Mouse (Mus musculus) mature B cell (primary cell): ENCODE measurements around the gene Socs2.

Experiments
- in situ Hi-C: fragments of 300-500 bp; cut with MboI; formaldehyde crosslinking; loops from 2 replicates; pipeline ENCODE4 v1.14.3; 2019

Gene Socs2

GRCm38 (mm10) chr10:95416685-95417495, at the start of gene Socs2:
Socs2 (minus strand) TSS chr10:95417180.
- in situ Hi-C loops: no loop called here

GRCm38 (mm10) chr10:95465485-95465896, 48.5 kb upstream of the Socs2 start:
- in situ Hi-C loops: no loop called here

DNA sequence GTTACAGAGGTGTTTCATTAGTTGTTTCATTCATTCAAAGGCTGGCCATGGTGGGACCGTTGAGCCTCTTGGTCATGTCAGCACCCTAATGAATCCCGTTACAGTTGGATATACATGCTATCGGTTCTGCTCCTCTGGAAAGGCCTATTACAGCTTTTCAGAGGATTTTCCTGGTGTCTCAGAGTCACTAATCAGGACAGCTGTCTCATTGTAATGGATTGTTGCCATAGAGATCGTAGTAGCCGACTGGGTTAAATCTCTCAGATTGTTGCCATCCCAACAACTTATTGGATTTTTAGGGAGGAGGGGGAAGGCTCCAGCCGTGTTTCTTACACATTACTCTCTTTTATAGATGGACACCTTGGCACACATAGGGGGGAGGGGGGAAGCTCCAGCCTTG, 47.5 kb upstream of the Socs2 start:
- in situ Hi-C loops: no loop called here

GRCm38 (mm10) chr10:95462231-95462630, 45.3 kb upstream of the Socs2 start:
- in situ Hi-C loops: no loop called here

- in situ Hi-C loops: no loop called here
Measured at GRCm38 (mm10) chr10:95461053-95461553, 44.1 kb upstream of the Socs2 start.

GRCm38 (mm10) chr10:95458050-95458806, 41.2 kb upstream of the Socs2 start:
- in situ Hi-C loops: no loop called here

- in situ Hi-C loops: no loop called here
Measured at GRCm38 (mm10) chr10:95457367-95458049, 40.5 kb upstream of the Socs2 start.

DNA sequence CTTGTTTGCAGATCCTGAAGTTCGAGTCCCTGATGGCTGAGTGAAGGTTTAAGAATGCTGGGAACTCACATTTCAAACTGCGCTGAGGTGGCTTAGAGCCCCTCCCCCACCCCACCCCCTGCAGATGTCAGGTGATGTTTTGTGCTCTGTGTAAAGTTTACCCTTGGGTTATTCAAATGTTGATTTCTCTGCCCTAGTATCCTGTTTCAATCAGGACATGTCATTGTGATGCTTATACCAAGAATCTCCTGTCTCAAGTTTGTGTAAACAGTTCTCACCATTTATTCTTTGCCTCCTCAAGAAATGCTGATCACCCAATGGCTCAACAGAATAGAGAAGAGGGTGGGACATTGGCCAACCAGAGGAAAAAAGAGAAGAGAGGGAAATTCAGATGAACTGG, 39.1 kb upstream of the Socs2 start:
- in situ Hi-C loops: no loop called here

- in situ Hi-C loops: no loop called here
Measured at GRCm38 (mm10) chr10:95453282-95453681, 36.3 kb upstream of the Socs2 start.

GRCm38 (mm10) chr10:95449033-95449432, 32.1 kb upstream of the Socs2 start:
- in situ Hi-C loops: no loop called here

DNA sequence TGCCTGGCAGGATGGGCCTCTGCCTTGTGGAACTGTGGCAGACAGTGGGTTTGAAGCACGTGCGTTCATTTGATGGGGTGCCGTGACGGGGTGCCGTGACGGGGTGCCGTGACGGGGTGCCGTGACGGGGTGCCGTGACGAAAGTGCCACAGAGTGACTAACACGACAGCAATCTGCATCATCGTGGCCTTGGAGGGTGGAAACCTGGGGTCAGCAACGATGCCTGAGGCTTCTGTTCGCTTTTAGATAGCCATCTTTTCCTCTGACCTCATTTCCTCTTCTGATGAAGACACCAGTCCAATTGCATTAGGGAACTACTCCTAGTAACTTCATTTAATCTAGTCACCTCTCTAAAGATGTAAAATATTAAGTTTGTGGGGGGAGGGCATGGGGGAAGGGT, 31.0 kb upstream of the Socs2 start:
- in situ Hi-C loops: no loop called here

DNA sequence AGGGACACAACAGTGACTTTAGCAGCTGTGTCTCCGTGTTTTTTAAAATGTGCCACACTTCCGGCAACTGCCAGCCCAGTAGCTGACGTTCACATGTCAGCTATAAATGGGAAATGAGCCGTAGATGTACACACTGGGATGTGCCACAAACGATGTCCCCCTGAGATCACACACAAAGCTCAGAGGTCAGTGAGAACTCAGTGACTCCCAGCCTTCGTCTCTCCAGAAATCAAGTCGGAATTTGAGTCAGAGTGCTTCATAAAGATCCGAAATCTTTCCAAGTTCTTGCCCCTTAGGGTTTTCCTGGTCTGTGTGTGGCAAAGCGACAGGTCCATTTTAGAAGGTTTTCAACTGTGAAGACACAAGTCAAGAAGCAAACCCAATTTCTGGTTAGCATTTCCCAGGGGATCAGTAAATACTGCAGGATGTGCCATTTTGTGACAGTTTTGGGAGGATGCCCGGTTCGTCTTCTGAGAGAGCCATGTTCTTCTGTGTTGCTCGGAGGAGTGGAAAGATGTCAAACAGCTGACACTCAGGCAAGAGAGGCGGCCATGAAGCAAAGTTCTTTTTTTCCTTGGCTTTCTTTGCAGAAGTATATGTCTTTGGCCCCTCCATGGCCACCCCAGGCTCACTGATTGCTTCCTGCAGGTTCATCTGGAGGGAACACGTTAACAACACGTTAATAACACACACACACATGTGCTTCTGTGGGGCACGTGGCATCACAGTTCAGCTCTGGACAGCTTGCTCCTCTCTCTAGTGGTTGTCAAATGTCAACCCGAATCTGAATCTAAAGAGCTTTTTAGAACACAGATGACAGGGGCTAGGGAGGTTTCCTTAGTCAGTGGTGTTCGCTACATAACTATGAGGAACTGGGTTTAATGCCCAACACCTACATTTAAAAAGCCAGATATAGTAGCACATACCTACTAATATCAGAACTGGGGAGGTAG, 28.4 kb upstream of the Socs2 start:
- in situ Hi-C loops: no loop called here

GRCm38 (mm10) chr10:95442334-95442733, 25.4 kb upstream of the Socs2 start:
- in situ Hi-C loops: no loop called here

DNA sequence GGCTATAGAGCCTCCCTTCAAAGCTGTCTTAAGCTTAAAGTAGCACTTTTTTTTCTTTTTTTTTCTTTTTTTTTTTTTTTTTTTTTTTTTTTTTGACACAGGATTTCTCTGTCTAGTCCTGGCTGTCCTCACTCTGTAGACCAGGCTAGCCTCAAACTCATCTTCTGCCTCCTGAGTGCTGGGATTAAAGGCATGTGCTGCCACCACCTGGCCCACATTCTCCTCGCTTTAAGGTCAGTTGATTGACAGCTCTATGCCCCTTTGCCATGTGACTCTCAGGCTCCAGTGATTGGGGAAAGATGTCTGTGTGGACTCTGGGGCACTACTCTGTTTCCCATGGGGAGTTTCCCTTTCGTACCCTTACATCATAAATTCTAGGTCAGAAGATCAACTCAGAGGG, 23.6 kb upstream of the Socs2 start:
- in situ Hi-C loops: no loop called here

DNA sequence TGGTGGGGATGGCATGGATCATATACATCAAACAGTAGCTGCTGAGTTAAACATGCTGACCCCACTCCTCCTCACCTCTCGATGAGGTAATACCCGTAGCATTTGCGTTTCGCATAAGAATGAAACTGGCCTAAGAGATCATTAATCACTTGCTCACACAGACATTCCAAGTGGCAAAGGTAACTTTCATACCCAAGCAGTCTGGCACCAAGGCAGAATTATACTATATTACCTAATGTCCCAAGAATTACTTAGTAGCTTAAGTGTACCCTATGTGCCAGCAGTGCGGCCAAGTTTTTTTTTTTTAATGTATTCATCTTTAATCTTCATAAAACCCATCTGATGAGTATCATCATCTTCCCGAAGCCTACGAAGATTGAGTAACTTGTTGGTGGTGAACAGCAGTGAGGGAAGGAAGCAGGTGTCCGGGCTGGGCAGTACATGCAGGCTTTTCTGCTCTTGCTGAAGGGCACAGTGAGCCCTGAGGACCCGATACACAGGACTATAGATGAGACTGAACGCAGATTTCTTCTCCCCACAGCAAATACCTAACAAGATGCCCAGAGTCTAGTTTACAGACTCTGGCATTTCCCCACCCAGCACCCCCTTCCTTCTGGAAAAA, 22.8 kb upstream of the Socs2 start:
- in situ Hi-C loops: no loop called here

DNA sequence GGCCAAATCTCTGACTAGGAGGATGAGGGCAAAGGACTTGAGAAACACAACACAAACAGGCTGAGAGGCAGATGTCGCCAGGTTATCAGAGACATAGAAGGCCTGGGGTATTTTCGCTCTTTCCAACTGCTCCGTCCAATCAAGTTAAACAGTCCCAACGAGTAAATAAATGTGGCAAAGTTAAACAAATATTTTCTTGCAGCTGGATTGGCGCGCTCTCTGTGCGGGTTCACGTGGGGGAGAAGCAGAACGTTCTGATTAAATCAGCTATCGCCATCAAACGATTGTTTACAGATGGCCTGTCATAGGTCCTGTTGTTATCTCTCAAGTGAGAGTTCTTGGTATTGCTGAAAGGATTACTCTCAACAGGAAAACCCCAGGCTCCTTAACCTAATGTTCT, 22.0 kb upstream of the Socs2 start:
- in situ Hi-C loops: no loop called here

GRCm38 (mm10) chr10:95430271-95430670, 13.3 kb upstream of the Socs2 start:
- in situ Hi-C loops: no loop called here

DNA sequence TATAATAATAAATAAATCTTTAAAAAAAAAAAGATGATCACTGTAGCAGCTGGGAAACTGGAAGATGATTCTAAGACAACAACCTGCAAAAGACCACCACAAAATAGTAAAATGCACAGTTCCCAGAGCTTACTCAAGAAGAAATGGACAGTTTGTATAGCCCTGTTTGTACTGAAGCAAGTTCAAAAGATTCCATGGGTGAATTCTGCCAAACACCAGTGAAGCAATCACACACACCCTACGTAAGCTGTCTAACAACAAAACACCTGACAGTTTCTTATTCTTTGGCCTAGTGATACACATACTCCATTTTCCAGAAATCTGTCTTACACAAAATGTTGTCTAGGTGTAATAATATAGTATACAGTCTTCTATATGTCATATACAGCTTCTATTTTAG, 12.1 kb upstream of the Socs2 start:
- in situ Hi-C loops: no loop called here

DNA sequence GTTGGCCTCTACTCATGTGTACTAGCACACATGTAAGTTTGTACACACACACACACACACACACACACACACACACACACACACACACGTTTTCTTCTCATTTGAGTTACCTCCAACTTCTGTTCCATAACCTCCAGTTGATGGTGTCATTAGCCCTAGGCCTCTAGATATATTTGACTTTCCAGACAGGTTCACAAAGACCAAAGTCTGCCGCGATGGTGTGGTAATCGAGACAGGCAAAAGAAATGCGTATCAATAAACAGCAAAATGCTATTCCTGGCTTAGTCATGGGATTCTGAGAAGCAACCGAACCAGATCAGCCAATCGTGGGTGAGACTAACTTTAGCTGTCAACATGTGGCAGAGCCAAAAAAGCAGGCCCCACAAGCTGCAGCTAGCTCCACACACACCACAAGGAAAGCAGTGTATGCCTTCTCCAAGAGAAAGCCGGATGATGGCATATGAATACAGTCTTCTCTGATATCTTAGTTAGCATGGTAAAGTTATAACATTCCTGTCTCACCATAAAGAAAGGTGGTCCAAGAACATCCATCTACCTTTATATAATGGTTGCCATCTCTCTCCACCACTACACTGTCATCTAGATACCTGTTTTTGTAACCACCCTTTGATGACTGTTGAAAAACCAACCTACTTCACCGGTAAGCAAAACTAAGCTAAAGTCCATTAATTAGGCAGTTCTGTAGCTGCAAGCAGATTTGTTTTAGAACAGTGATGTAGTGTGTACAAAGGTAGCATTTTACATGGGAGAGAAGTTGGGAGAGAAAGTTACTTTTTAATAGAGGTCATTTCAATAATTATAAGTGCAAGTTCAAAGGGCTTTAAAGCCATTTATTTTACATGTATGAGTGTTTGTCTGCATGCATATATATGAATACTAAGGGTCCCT, 9.5 kb upstream of the Socs2 start:
- in situ Hi-C loops: no loop called here

DNA sequence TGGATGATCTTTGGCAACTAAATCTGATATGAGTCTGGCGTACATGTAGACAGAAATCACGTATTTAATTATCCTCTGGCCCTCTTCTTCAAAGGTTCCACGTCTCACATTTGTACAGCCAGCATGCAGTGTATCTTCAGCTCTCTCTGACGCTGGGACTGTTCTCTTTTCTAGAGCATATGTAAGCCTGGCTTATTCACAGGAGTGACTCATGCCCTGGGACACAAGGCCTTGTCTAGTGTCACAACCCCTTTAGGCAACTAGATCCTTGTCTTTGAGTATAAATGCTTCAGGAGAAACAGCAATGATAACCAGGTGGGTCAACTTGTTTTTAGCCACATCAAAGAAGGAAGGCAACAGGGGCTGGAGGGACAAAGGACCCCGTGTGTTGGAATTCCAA, 5.7 kb upstream of the Socs2 start:
- in situ Hi-C loops: no loop called here
